Mouse (Mus musculus) embryonic facial prominence, embryonic 15.5 days (tissue): ENCODE measurements around the gene Aunip. TPM values are rescaled to one million over a fixed set of nuclear protein-coding genes. Genes with fewer than 3 reads are reported as not detected.

Experiments used
- ATAC-seq: fragments of 200-750 bp; cut with Nextera tagmentation; 2 replicates; pipeline ENCODE4 v1.8.0; 2017; ENCODE audit warnings: low read depth, moderate TSS enrichment; ENCODE audit not compliant: insufficient number of reproducible peaks, low FRiP score, low TSS enrichment
- H3K27ac ChIP-seq: fragments of 300-500 bp; sonication (generic); replicated peaks from 2 replicates; pipeline ENCODE4 v1.5.1; 2015; ENCODE audit warnings: mild to moderate bottlenecking, inconsistent platforms
- H3K27me3 ChIP-seq: fragments of 300-500 bp; sonication (generic); 2 replicates; pipeline ENCODE4 v1.6.1; 2015; ENCODE audit warnings: inconsistent platforms
- H3K36me3 ChIP-seq: fragments of 300-500 bp; sonication (generic); 2 replicates; pipeline ENCODE4 v1.6.1; 2015; ENCODE audit warnings: mild to moderate bottlenecking, inconsistent platforms
- H3K4me1 ChIP-seq: fragments of 300-500 bp; sonication (generic); 2 replicates; pipeline ENCODE4 v1.6.1; 2015; ENCODE audit warnings: inconsistent platforms
- H3K4me2 ChIP-seq: fragments of 300-500 bp; sonication (generic); replicated peaks from 2 replicates; pipeline ENCODE4 v1.6.1; 2015; ENCODE audit warnings: mild to moderate bottlenecking, inconsistent platforms
- H3K4me3 ChIP-seq: fragments of 300-500 bp; sonication (generic); replicated peaks from 2 replicates; pipeline ENCODE4 v1.5.1; 2015; ENCODE audit warnings: mild to moderate bottlenecking, inconsistent platforms
- H3K9ac ChIP-seq: fragments of 300-500 bp; sonication (generic); 2 replicates; pipeline ENCODE4 v1.6.1; 2015; ENCODE audit warnings: inconsistent platforms
- H3K9me3 ChIP-seq: fragments of 300-500 bp; sonication (generic); replicated peaks from 2 replicates; pipeline ENCODE4 v1.6.1; 2016; ENCODE audit warnings: inconsistent platforms
- WGBS: fragments of 180-500 bp; shearing (Covaris S2); methylation state at CpG from one replicate; pipeline ENCODE4 v1.1.7; 2015; 5-methylcytosine and 5-hydroxymethylcytosine counted together
- polyA plus RNA-seq: library from polyadenylated mRNA; unstranded; fragments of >200 nt; fragmentation: Nextera tagmentation; extraction: Ambion mirVana; gene quantifications from 2 replicates; pipeline ENCODE4 v1.2.1, GENCODE M21; 2015

Aunip gene
- polyA plus RNA-seq, 1 experiment from 2014 or later = 8.9 TPM

DNA sequence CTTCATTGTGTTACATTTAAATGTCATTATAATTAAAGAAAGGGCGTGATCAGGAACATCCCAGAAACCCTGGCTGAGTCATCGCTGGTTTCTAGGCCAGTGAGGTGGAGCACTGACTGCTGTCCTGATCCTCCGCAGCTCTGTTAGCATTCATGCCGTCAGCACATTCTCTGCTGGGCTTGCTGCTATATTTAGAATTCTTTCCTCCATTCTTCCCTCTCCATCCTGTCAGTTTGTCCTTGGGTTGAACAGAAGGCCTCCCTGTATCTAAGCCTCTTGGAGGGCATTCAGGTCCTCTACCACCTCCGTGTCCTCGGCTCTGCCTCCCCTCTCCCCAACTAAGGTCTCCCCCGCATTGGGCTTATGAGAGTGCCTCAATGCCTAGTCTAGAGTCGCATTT, 6.2 kb downstream of the Aunip start:
- Histone ChIP-seq H3K27me3 (no peaks in the 10 kb centered on the region), H3K9ac (no peak overlapping the region), H3K27ac (no peak overlapping the region; the same call in 1 of the 2 replicates), H3K36me3 (0 out of 2 replicates have a peak, but pooled peaks cover 3% of the 10 kb centered on the region), H3K4me1 (peaks cover 22% of the 10 kb centered on the region), H3K4me3 (no peak overlapping the region), H3K9me3 (no peaks in the 10 kb centered on the region), H3K4me2 (no peak overlapping the region)
- ATAC-seq = no peak
- WGBS = 62% methylated on average over 8 of the region's 8 CpGs

DNA sequence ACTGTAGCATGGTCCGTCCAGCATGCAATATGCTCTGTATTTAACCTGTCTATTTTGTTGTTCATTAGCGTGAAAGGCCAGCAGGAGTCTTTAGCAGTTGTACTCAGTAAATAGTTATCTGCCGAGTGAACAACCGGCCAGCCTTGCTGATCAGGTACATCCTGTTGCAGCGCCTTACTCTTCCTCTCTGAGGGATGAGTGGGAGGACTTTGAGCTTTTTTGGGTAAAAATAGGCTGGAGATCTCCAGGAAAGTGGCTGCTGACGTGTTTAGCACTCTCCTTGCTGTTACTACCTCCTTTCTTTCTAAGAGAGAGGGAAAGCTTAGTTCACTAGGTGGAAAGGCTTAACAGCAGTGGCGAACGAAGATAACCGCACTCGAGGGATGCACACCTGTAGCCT, 6.9 kb downstream of the Aunip start:
- no peaks in the 10 kb centered on the region for H3K9me3 ChIP-seq
- no peak overlapping the region for H3K4me3 ChIP-seq
- peaks cover 18% of the 10 kb centered on the region for H3K4me1 ChIP-seq
- H3K27ac ChIP-seq = no peak overlapping the region; the same call in 1 of the 2 replicates
- no peak overlapping the region for H3K9ac ChIP-seq
- peaks cover 3% of the 10 kb centered on the region; the same call in 1 of the 2 replicates for H3K36me3 ChIP-seq
- H3K27me3 ChIP-seq = no peaks in the 10 kb centered on the region
- no peak for ATAC-seq
- H3K4me2 ChIP-seq = no peak overlapping the region
- WGBS = 87% methylated on average over 10 of the region's 10 CpGs

DNA sequence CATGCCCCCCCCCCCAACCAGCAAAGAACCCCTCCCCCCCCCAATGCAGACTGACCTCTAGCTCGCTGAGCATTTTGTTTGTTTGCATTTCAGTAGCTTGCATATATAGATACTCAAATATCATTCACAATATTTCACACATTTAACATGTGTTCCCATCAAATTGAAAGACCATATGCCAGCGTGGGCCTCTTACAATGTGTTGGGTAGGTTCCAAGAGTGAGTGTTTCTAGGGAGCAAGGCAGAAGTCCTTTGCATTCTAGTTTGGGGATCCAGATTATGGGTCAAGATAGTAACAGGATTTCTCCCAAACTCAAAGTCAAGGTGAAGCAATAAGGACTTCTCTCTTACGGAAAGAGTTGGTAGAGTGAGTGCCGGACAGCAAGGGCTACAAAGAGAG, 7.7 kb downstream of the Aunip start:
- 82% methylated on average over 4 of the region's 4 CpGs for WGBS

DNA sequence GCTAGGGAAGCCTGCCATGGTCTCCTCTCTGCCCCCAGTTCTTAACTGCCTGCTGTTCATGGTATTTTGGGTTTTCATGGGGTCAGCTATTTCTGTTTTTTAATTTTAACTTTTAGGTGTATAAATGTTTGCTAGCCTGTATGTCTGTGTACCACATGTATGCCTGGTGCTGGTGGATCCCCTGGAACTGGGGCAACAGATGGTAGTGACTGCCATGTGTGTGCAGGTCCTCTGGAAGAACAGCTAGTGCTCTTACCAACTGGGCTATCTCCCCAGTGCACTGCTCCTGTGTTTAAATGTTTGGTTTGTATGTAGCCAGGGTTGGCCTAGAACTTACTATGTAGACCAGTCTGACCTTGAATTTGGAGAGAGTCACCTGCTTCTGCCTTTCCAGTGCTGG, 8.5 kb downstream of the Aunip start:
- ATAC-seq = no peak
- no peak overlapping the region for H3K9ac ChIP-seq
- peaks cover 12% of the 10 kb centered on the region; the same call in 1 of the 2 replicates for H3K36me3 ChIP-seq
- no peak overlapping the region for H3K4me3 ChIP-seq
- peaks cover 13% of the 10 kb centered on the region; the same call in 1 of the 2 replicates for H3K4me1 ChIP-seq
- H3K4me2 ChIP-seq = no peak overlapping the region
- H3K9me3 ChIP-seq = no peaks in the 10 kb centered on the region
- H3K27ac ChIP-seq = no peak overlapping the region
- H3K27me3 ChIP-seq = no peaks in the 10 kb centered on the region

More for the DNA sequence above, 7.7 kb downstream of the Aunip start:
- H3K36me3 ChIP-seq = peaks cover 5% of the 10 kb centered on the region; the same call in 1 of the 2 replicates
- no peaks in the 10 kb centered on the region for H3K27me3 ChIP-seq
- no peak for ATAC-seq
- no peaks in the 10 kb centered on the region for H3K9me3 ChIP-seq
- H3K4me1 ChIP-seq = peaks cover 13% of the 10 kb centered on the region; the same call in 1 of the 2 replicates
- H3K4me2 ChIP-seq = no peak overlapping the region
- H3K4me3 ChIP-seq = no peak overlapping the region
- no peak overlapping the region for H3K27ac ChIP-seq
- H3K9ac ChIP-seq = no peak overlapping the region

DNA sequence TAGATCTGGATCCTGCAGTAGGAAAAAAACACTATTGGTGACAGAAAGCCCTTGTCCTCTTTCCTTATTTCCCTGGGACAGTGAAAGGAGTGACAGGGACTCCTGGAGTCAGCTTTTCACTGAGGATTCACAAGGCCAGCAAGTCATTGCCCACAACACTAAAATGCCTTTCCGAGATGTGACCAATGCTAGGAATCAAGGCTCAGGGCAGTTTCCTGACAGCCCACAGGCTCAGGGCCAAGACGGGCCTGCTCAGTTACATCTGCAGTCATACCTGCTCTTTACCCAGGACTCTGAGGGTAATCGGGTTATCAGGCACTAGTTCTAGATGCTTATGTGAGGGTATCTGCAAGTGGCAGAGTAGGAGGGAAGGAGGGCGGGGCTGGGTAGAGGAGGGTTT, 12.6 kb downstream of the Aunip start:
- Histone ChIP-seq H3K4me1 (no peaks in the 10 kb centered on the region), H3K27me3 (no peaks in the 10 kb centered on the region), H3K36me3 (peaks cover 50% of the 10 kb centered on the region), H3K4me3 (no peak overlapping the region), H3K27ac (no peak overlapping the region), H3K4me2 (no peak overlapping the region), H3K9ac (no peak overlapping the region), H3K9me3 (no peaks in the 10 kb centered on the region)
- ATAC-seq = no peak
- WGBS = 88% methylated on average over 4 of the region's 4 CpGs

DNA sequence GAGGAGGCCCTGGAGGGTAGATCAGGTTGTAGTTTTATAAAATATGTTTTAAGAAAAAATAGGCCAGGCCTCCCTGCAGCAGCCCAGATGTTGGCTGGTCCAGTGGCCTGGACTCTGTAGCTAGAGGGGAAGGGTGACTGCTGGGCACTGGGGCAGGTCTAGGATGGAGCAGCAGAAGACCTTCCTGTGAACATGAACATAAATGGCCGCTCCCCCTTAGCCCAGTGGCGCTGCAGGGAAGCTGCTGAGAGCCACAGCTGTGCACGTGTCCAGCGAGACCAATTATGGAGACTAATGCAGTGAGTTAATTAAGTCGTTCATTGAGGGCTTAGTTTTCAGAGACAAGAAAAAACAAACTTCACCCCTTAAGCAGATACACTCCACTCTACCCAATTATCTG, 15.0 kb downstream of the Aunip start:
- no peaks in the 10 kb centered on the region for H3K9me3 ChIP-seq
- no peaks in the 10 kb centered on the region for H3K27me3 ChIP-seq
- H3K4me3 ChIP-seq = no peak overlapping the region
- H3K4me2 ChIP-seq = no peak overlapping the region
- H3K27ac ChIP-seq = no peak overlapping the region
- ATAC-seq = 0 out of 2 replicates have a peak, but pooled peaks have one; percentile 61
- H3K9ac ChIP-seq = no peak overlapping the region
- H3K36me3 ChIP-seq = peaks cover 74% of the 10 kb centered on the region
- H3K4me1 ChIP-seq = no peaks in the 10 kb centered on the region
- WGBS = 65% methylated on average over 5 of the region's 5 CpGs

DNA sequence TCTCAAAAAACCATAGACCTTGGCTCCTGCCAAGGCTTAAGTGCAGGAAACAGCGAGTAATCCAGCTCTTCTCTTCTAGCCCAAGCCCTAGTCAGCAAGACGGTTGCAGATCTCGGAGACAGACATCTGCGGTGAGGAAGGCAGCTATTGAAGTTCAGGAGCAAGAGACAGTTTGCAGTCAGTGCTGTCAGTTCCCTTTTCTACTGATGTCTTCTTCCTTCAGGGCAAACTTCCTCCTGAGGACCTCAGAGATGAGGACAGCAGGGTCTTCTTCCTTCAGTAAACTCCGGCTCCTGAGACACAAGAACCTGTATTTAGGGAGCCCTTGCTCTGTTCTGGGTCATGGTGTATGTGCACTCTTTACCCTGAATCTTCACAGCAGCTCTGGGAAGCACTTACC, 15.4 kb downstream of the Aunip start:
- H3K27ac ChIP-seq = no peak overlapping the region
- H3K9ac ChIP-seq = no peak overlapping the region
- no peaks in the 10 kb centered on the region for H3K4me1 ChIP-seq
- no peak overlapping the region for H3K4me3 ChIP-seq
- 68% methylated on average over 5 of the region's 5 CpGs for WGBS
- H3K27me3 ChIP-seq = no peaks in the 10 kb centered on the region
- H3K9me3 ChIP-seq = no peaks in the 10 kb centered on the region
- H3K36me3 ChIP-seq = peaks cover 78% of the 10 kb centered on the region
- no peak for ATAC-seq
- H3K4me2 ChIP-seq = no peak overlapping the region

DNA sequence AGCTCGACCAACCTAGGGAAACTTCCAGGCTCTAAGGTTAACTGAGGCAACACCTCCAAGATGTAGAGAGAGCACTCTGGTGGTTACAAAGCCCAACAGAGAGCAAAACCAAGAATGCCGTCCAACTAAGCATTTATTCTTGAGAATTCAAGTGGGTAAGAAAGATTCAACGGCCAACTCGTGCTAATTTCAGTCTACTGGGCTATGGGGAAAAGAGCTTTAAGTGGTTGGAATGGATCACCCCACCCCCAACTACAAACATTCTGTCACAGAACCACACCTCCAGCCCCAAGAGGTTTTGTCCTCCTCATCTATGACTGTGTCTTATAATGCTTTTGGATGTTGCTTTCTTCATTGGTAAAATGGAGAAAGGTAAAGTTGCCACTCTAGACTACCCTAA, 22.1 kb downstream of the Aunip start:
- Histone ChIP-seq H3K4me1 (peaks cover 26% of the 10 kb centered on the region), H3K27ac (no peak overlapping the region), H3K4me2 (no peak overlapping the region), H3K36me3 (peaks cover 43% of the 10 kb centered on the region), H3K4me3 (no peak overlapping the region), H3K27me3 (no peaks in the 10 kb centered on the region), H3K9ac (no peak overlapping the region), H3K9me3 (no peaks in the 10 kb centered on the region)
- 75% methylated on average over 4 of the region's 4 CpGs for WGBS
- no peak for ATAC-seq

DNA sequence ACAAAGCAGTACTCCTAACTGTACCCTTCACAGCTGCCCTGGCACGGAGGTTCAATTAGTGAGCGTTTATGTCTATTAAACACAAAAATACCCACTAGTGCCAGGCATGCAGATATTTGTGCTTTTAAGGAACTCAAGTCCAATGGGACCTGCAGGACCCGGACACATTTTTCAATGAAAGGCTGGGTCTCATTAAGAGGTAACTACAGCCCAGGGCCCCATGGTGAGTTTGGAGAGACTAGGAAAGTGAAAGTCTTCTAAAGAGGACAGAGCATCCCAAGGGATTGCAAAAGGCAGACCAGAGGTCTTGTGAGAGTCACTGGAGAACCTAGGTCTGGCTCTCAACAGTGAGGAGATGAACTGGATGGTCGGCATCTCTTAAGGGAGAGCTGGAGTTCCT, 22.6 kb downstream of the Aunip start:
- H3K9me3 ChIP-seq = no peaks in the 10 kb centered on the region
- no peak for ATAC-seq
- H3K27me3 ChIP-seq = no peaks in the 10 kb centered on the region
- 75% methylated on average over 4 of the region's 4 CpGs for WGBS
- H3K4me1 ChIP-seq = peaks cover 26% of the 10 kb centered on the region
- no peak overlapping the region for H3K9ac ChIP-seq
- no peak overlapping the region for H3K27ac ChIP-seq
- H3K4me2 ChIP-seq = peak overlapping the region; percentile 95
- H3K4me3 ChIP-seq = peak overlapping the region; percentile 98; the same call in 1 of the 2 replicates
- H3K36me3 ChIP-seq = peaks cover 41% of the 10 kb centered on the region

DNA sequence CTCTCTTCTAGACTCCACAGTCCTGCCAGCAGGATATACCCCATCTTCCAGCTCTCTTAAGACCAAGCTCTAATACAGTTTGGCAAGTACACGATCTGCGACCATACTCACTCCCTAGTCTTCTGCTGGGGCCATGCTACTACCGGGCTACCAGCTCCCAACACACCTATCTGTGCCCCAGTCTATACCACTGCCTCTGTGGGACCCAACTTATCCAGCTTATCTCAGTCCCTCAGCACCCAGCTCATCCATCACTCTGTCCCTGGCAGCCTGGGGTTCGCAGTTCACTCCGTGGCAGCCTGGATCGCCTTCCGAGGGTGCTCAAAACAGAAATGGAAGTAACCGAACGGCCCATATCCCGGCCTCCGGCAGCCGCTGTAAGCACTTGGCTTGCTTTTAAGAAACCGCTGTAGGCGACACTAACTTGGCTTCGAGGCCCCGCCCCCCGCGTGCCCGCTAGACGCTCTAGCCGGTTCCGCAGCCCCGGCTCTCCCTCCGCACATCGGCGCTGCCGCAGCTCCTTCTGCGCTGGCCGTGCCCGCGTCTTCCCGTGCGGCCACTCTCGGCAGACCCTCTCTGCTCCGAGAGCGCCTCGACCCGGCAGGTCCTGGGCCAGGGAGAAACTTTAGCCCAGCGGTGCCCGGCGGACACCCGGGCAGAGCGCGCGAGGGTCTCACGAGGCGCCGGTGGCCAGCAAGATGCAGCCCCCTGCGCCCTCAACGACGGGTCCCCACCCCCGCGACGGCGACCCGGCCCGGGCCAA, 23.5 kb downstream of the Aunip start:
- ATAC-seq = no peak

DNA sequence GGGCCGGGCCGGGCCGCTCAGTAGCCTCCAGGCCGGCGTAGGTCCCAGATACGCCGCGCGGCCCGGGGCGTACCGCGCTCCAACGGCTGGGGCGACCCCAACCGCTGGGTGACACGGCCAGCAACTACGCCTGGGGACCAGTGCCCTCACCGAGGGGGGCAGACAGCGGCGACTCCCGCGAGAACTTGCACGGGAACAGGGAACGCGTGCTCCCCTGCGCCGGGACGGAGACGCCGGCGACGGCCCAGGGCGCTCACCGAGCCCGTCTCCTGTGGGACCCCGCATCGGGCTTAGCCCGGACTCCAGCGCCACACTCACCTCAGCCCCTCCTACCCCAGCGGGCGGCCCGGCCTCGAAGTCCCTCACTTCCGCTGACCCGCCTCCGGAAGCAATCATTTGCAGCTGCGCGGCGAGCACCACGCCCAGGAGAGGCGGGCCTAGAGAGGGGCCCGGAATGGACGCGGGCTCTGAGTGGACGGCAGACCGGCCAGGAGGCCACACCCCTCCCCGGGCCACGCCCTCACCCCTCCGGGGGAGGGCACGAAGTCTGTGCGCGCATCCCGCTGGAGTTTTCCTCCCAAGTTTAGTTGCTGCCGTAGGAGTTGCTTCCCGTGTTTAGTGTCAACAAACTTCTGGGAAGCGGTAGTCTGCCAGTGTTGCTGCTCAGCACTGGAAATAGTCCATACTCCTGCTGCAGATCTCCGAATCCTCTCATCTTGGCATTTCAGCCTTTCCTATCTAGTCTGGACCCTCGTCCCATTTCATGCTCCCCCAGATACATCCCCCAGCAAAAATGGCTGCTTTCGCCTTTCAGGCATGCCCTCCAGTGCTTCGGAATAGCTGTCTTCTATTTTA, 24.4 kb downstream of the Aunip start, which contains the start of gene Mtfr1l:
Mtfr1l (minus strand) TSS at position 456 of the 855 bp plus-strand sequence.
- peak within 1 kb of the TSS; percentile 80 for H3K9ac ChIP-seq
- H3K4me2 ChIP-seq = peak within 1 kb of the TSS; percentile 95
- H3K27ac ChIP-seq = peak within 1 kb of the TSS; percentile 93
- H3K27me3 ChIP-seq = no peaks in the 10 kb centered on the region
- ATAC-seq = peak; percentile 96
- peak within 1 kb of the TSS; percentile 98 for H3K4me3 ChIP-seq
- peaks cover 38% of the 10 kb centered on the region for H3K36me3 ChIP-seq
- H3K9me3 ChIP-seq = no peaks in the 10 kb centered on the region
- WGBS = under 1% methylated on average over 71 of the region's 71 CpGs
- H3K4me1 ChIP-seq = peaks cover 26% of the 10 kb centered on the region

More for the DNA sequence above, 23.5 kb downstream of the Aunip start:
- Histone ChIP-seq H3K4me2 (peak overlapping the region; percentile 95), H3K27ac (peak overlapping the region; percentile 93), H3K27me3 (no peaks in the 10 kb centered on the region), H3K4me1 (peaks cover 26% of the 10 kb centered on the region), H3K9ac (peak overlapping the region; percentile 80), H3K9me3 (no peaks in the 10 kb centered on the region), H3K36me3 (peaks cover 38% of the 10 kb centered on the region), H3K4me3 (peak overlapping the region; percentile 98)
- under 1% methylated on average over 57 of the region's 57 CpGs for WGBS
